Mouse (Mus musculus) stomach, embryonic 15.5 days (tissue): ENCODE data around the gene Satb2. TPM values are rescaled to one million over a fixed set of nuclear protein-coding genes. Genes with fewer than 3 reads are reported as not detected.

Source experiments
- ATAC-seq: fragments of 200-750 bp; cut with Nextera tagmentation; 2 replicates; pipeline ENCODE4 v1.8.0; 2017; ENCODE audit warnings: low read depth, moderate number of reproducible peaks, moderate TSS enrichment; ENCODE audit not compliant: insufficient read depth, low FRiP score
- H3K27ac ChIP-seq: fragments of 300-500 bp; sonication (generic); 2 replicates; pipeline ENCODE4 v1.5.1; 2015; ENCODE audit warnings: mild to moderate bottlenecking, inconsistent platforms
- H3K27me3 ChIP-seq: fragments of 300-500 bp; sonication (generic); replicated peaks from 2 replicates; pipeline ENCODE4 v1.6.1; 2015; ENCODE audit warnings: inconsistent platforms
- H3K36me3 ChIP-seq: fragments of 300-500 bp; sonication (generic); 2 replicates; pipeline ENCODE4 v1.6.1; 2015; ENCODE audit warnings: inconsistent platforms
- H3K4me1 ChIP-seq: fragments of 300-500 bp; sonication (generic); 2 replicates; pipeline ENCODE4 v1.6.1; 2015; ENCODE audit warnings: inconsistent platforms
- H3K4me2 ChIP-seq: fragments of 300-500 bp; sonication (generic); 2 replicates; pipeline ENCODE4 v1.6.1; 2015; ENCODE audit warnings: mild to moderate bottlenecking, inconsistent platforms
- H3K4me3 ChIP-seq: fragments of 300-500 bp; sonication (generic); replicated peaks from 2 replicates; pipeline ENCODE4 v1.5.1; 2015; ENCODE audit warnings: inconsistent platforms
- H3K9ac ChIP-seq: fragments of 300-500 bp; sonication (generic); 2 replicates; pipeline ENCODE4 v1.6.1; 2015; ENCODE audit warnings: inconsistent platforms
- H3K9me3 ChIP-seq: fragments of 300-500 bp; sonication (generic); 2 replicates; pipeline ENCODE4 v1.6.1; 2016; ENCODE audit warnings: inconsistent platforms
- WGBS: fragments of 180-500 bp; shearing (Covaris S2); methylation state at CpG from one replicate; pipeline ENCODE4 v1.1.7; 2015; 5-methylcytosine and 5-hydroxymethylcytosine counted together
- polyA plus RNA-seq: library from polyadenylated mRNA; unstranded; fragments of >200 nt; fragmentation: Nextera tagmentation; extraction: Ambion mirVana; gene quantifications from 2 replicates; pipeline ENCODE4 v1.2.1, GENCODE M21; 2015

Gene Satb2
- polyA plus RNA-seq, 1 experiment from 2014 or later, result 0.81 TPM

DNA sequence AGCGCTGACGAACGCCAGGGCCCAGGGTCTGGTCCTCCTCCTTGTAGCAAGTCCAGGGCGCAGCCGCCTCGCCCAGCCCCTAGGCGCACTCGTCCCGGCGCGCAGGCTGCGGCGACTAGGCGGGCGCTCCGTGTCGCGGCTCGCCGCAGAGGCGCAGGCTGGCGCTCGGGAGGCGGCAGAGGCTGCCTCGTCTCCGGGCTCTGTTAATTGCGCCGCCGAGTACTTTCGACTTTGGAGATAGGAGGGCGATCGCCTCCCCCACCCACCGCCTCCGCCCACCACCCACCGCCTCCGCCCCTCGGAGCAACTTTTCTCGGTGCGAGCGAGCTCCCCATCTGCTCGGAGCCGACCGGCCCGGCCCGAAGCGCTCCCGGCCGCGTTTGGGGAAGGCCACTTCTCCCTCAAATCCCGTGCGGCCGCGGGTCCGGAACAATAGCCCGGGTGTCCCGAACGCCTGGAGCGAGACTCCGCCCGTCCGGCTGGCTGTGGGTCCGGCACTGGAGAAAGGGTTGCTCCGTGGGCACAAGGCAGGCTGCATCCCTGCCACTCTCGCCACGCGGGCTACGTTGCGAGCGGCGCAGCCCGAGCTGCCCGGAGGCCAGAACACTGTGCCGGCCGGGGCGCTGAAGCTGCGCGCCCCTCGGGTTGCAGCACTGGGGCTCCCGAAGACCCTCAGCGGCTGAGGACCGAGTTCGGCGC is 6.0 kb downstream of the Satb2 start:
- H3K27me3 ChIP-seq, result peaks cover 50% of the 10 kb centered on the region
- H3K9ac ChIP-seq, result peak overlapping the region; percentile 66
- no peaks in the 10 kb centered on the region for H3K36me3 ChIP-seq
- WGBS, result under 1% methylated on average over 83 of the region's 83 CpGs
- peak overlapping the region; percentile 71 for H3K27ac ChIP-seq
- peaks cover 36% of the 10 kb centered on the region for H3K4me1 ChIP-seq
- peak overlapping the region; percentile 80 for H3K4me3 ChIP-seq
- peak; percentile 57 for ATAC-seq
- H3K4me2 ChIP-seq, result peak overlapping the region; percentile 99
- H3K9me3 ChIP-seq, result no peaks in the 10 kb centered on the region

DNA sequence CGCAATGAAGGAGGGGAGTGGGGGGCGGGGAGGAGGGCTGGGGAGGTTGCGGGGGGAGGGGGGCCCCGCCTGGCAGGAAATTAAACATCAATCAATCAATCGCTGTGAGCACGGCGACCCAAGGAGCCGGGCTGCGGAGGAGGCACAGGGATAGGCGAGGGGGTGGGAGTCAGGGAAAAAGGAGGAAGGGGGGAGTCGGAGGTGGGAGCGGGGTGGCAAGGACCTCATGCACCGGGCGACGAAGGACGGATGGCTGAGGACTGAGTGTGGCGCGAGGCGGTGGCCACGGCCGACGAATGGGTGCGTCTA is 6.6 kb downstream of the Satb2 start:
- Histone ChIP-seq H3K27me3 (peaks cover 44% of the 10 kb centered on the region), H3K9ac (peak overlapping the region; percentile 66; the same call in 1 of the 2 replicates), H3K4me2 (peak overlapping the region; percentile 99), H3K36me3 (no peaks in the 10 kb centered on the region), H3K27ac (0 out of 2 replicates have a peak overlapping the region, but pooled peaks have one; percentile 71), H3K4me3 (peak overlapping the region; percentile 80), H3K9me3 (no peaks in the 10 kb centered on the region), H3K4me1 (peaks cover 31% of the 10 kb centered on the region)
- ATAC-seq, result no peak; the same call in 1 of the 2 replicates
- 0% methylated on average over 22 of the region's 23 CpGs for WGBS

DNA sequence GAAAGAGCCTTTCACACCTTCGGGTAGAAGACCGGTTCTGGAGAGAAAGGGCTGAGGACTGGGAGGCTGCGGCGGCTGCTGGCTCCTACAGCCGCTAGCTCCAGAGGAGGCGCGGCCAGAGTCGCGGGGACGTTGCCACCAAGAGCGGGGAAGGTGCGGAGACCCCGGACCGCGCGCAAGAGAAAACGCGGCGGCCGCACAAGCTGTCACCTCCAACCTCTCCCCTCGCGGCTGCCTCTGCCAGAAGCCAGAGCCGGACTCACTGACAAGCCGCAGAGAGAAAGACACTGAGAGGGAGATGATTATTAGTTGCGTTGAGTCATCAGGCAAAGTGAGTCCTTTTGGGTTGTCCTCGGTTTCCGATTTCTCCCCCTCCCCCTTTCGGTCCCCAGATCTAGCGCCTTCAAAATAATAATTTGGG is 7.0 kb downstream of the Satb2 start:
- no peaks in the 10 kb centered on the region for H3K9me3 ChIP-seq
- H3K27ac ChIP-seq, result no peak overlapping the region
- H3K9ac ChIP-seq, result no peak overlapping the region
- WGBS, result under 1% methylated on average over 29 of the region's 29 CpGs
- no peak for ATAC-seq
- H3K4me3 ChIP-seq, result peak overlapping the region; percentile 80
- peaks cover 40% of the 10 kb centered on the region for H3K27me3 ChIP-seq
- H3K4me2 ChIP-seq, result peak overlapping the region; percentile 99
- H3K36me3 ChIP-seq, result no peaks in the 10 kb centered on the region
- H3K4me1 ChIP-seq, result peaks cover 28% of the 10 kb centered on the region

DNA sequence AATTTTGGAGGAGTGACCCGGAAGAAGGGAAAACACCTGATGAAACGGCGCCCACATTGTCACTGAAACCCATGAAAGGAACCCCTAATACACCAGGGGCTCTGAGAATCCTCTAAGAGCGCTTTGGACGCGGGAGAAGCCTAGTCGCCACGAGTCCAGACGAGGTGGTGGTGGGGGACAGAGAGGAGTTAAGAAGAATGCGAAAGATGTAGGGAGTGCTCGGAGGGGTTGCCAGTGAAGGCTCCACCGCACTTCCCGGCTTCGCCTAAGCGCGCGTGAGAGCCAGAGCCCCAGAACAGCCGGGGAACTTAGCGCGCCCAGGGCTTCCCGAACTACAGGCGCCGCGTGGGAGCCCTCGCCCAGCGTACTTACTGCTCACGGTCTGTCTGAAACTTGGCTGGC is 7.7 kb downstream of the Satb2 start:
- Histone ChIP-seq H3K36me3 (no peaks in the 10 kb centered on the region), H3K9ac (no peak overlapping the region), H3K9me3 (no peaks in the 10 kb centered on the region), H3K4me1 (peaks cover 28% of the 10 kb centered on the region), H3K27me3 (peaks cover 35% of the 10 kb centered on the region), H3K4me3 (peak overlapping the region; percentile 80), H3K27ac (no peak overlapping the region), H3K4me2 (peak overlapping the region; percentile 99)
- no peak for ATAC-seq
- WGBS, result 1% methylated on average over 27 of the region's 27 CpGs

DNA sequence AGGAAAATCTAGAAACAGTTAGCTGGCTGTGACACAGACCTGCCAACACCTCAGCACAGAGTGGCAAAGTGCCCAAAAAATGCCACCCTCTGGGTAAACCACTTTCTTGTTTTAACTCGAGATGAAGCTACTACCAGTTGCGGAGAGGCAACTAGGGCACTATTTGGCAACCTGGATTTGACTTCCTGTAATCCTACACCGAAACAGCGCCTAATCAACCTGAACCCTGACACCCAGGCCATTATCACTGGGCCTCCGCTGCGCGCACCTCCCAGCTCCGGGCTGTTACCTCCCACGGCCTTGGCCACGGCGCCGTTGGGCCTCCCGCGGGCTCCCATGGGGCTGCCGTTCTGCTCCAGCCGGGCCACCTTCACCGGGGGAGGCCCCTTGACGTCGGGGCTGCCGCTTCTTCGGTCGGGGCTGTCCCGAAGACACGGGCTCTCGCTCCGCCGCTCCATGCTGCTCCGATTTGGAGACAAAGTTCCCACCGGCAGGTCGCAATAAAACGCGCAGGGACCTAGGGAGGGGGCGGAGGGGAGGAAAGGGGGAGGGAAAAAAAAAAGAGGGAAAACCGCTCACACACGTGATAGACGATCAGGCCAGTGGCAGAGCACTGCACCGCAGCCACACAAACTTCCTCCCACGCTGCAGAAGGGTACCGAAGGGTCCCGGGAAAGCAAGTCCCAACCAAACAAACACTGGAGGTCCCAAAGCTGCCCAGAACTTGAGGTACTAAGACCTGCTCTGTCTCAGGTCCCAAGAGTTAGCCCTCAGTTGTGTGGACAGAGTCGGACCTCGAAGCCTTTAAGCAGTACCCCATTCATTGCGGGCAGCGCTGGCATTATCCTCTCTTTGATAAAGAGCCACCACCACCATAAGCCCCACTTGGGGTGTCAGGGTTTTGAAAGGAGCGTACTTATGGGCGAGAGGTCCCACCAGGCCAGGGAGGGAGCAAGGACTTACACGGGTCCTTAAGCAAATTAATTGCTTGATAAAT is 8.8 kb downstream of the Satb2 start:
- Histone ChIP-seq H3K4me1 (peaks cover 25% of the 10 kb centered on the region), H3K27me3 (peaks cover 35% of the 10 kb centered on the region), H3K4me3 (peak overlapping the region; percentile 80), H3K9me3 (no peaks in the 10 kb centered on the region), H3K36me3 (no peaks in the 10 kb centered on the region), H3K4me2 (peak overlapping the region; percentile 62), H3K27ac (no peak overlapping the region), H3K9ac (no peak overlapping the region)
- no peak for ATAC-seq
- 3% methylated on average over 47 of the region's 47 CpGs for WGBS

DNA sequence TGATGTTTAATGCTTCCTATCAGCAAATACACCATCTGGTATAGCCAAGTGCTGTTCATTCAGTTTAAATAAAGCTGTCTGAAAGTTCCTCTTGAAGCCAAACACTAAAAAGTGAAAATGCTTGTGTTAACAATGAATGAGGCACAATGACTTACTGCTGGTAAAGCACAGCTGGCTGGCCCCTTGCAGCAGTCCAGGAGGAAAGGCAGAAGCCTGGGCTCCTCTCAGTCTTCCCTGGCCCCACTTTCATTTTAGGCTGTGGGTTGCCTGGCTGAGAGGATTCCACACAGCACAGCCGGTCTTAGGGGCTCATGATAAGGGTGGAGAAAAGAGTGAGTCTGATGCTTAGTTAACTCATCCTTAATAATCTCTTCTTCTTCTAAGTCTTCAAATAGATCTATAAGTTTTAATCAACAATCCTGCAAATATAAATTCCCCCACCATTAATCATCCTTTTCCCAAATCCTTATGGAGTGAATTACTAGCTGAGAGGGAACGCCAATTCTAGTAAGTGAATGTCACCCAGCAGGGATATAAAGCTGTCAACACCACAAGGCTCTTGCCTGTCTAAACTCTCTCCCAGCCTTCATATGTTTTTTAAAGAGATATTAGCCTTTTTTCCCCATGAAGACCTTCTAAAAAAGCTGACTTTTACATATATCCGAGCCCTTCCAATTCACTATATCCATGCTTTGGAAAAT is 12.4 kb downstream of the Satb2 start:
- Histone ChIP-seq H3K9me3 (no peaks in the 10 kb centered on the region), H3K9ac (no peak overlapping the region), H3K27ac (no peak overlapping the region), H3K4me3 (no peak overlapping the region), H3K4me2 (no peak overlapping the region), H3K36me3 (no peaks in the 10 kb centered on the region), H3K4me1 (peaks cover 10% of the 10 kb centered on the region), H3K27me3 (peaks cover 27% of the 10 kb centered on the region)
- WGBS, result 64% methylated on average over 3 of the region's 3 CpGs
- ATAC-seq, result no peak

DNA sequence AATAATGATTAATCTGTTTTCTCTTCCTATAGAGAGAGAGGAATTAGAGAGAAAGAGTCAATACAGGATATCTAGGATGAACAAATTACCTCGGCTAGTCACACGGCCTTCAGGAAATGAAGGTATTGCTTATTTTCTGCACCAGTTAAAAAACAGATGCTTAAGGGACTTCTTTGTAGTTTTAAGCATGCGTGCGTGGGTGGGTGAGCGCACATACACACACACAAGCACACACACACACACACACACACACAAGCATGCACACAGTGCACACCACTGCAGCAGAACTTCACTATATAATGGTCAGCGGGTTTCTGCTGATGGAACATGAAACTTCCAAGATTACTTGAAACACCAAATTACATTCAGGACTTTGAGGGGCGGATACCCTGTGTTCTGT is 14.0 kb downstream of the Satb2 start:
- Histone ChIP-seq H3K4me3 (no peak overlapping the region), H3K36me3 (no peaks in the 10 kb centered on the region), H3K4me1 (peaks cover 2% of the 10 kb centered on the region; the same call in 1 of the 2 replicates), H3K27ac (no peak overlapping the region), H3K9me3 (no peaks in the 10 kb centered on the region), H3K27me3 (peaks cover 13% of the 10 kb centered on the region), H3K9ac (no peak overlapping the region), H3K4me2 (no peak overlapping the region)
- ATAC-seq, result no peak
- 86% methylated on average over 7 of the region's 7 CpGs for WGBS

DNA sequence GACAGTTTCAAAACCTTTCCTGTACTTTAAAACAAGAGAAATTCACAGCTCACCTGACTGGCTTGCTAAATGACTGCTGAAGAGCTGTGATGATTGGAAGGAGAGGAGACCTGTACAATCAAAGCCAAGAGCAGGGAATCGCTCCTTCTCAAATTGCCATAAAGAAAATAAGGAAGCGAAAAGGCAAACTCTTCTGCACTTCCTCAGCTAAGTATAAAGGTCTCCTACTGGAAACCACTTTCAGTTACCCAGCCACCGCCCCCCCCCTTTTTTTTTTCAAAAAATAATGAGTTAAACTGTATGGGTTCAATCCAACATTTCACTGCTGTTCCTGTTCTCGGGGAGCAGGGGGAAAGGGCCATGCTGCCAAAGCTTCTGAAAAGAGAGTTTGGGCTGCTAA is 15.2 kb downstream of the Satb2 start:
- Histone ChIP-seq H3K4me3 (no peak overlapping the region), H3K36me3 (no peaks in the 10 kb centered on the region), H3K4me1 (no peaks in the 10 kb centered on the region), H3K27me3 (0 out of 2 replicates have a peak, but pooled peaks cover 1% of the 10 kb centered on the region), H3K9ac (no peak overlapping the region), H3K9me3 (no peaks in the 10 kb centered on the region), H3K27ac (no peak overlapping the region), H3K4me2 (no peak overlapping the region)
- 69% methylated on average over 4 of the region's 4 CpGs for WGBS
- no peak for ATAC-seq

DNA sequence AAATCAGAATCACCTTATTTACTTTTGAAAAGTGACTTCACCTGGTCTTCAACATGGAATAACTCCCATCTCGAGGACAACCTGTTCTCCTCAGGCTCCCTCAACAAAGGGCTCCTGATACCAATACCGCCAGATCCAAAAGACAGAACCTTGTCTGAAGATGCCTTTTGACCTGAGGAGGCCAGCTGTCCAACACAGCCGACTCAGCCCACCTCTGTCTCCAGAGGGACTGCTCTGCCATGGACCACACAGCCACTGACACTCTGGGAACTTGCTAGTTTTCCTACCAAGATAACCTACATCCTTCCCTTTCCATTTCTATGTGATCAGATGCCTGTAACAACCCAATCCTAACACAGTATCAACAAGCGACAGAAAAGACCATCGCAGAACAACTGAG is 19.5 kb downstream of the Satb2 start:
- 78% methylated on average over 5 of the region's 5 CpGs for WGBS
- no peak overlapping the region for H3K27ac ChIP-seq
- H3K4me1 ChIP-seq, result no peaks in the 10 kb centered on the region
- H3K4me3 ChIP-seq, result no peak overlapping the region
- no peak overlapping the region for H3K9ac ChIP-seq
- H3K9me3 ChIP-seq, result no peaks in the 10 kb centered on the region
- no peak overlapping the region for H3K4me2 ChIP-seq
- no peaks in the 10 kb centered on the region for H3K27me3 ChIP-seq
- ATAC-seq, result no peak
- H3K36me3 ChIP-seq, result no peaks in the 10 kb centered on the region

DNA sequence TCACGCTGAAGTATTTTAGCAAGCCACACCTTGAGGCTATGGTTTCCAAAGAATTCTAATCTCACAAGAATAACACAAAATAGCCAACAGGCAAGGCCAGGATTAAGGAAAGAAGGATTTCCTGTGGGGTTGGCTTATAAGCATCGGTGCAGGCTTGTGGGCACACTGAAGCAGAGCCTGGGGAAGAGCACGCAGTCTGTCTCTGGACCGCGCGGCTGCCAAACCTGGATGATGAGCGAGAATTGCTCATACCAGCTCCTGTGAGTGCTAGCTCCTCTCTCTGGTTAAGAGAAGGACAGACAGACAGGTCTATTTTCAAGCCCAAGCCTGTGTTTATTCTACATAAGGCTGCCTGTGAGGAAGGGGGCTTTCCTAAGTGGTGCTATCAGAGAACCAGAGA is 20.5 kb downstream of the Satb2 start:
- ATAC-seq, result no peak
- H3K9me3 ChIP-seq, result no peaks in the 10 kb centered on the region
- 78% methylated on average over 7 of the region's 7 CpGs for WGBS
- H3K27ac ChIP-seq, result no peak overlapping the region
- no peak overlapping the region for H3K9ac ChIP-seq
- no peaks in the 10 kb centered on the region for H3K27me3 ChIP-seq
- no peak overlapping the region for H3K4me3 ChIP-seq
- no peak overlapping the region for H3K4me2 ChIP-seq
- no peaks in the 10 kb centered on the region for H3K36me3 ChIP-seq
- no peaks in the 10 kb centered on the region for H3K4me1 ChIP-seq

DNA sequence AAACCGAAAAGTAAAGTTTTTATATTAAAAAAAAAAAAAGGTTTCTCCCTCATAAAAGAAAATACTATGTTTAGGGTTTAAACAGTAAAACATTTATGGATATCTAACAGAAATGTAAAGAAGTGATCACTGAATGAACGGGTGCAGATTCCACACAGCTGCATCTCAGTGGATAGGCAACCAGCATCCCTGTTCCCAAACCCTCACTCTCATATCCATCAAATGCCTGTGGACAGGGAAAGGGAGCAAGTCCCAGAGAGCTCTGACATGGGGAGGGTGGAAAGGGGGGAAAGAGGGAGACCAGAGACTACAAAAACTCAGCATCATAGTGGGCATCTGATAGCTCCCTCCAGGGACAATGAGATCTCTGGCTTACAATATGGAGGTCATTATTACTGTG is 21.6 kb downstream of the Satb2 start:
- H3K36me3 ChIP-seq, result no peaks in the 10 kb centered on the region
- no peak overlapping the region for H3K4me3 ChIP-seq
- no peaks in the 10 kb centered on the region for H3K4me1 ChIP-seq
- H3K9ac ChIP-seq, result no peak overlapping the region
- ATAC-seq, result no peak
- 86% methylated on average over 2 of the region's 2 CpGs for WGBS
- no peak overlapping the region for H3K27ac ChIP-seq
- H3K9me3 ChIP-seq, result no peaks in the 10 kb centered on the region
- no peaks in the 10 kb centered on the region for H3K27me3 ChIP-seq
- no peak overlapping the region for H3K4me2 ChIP-seq

DNA sequence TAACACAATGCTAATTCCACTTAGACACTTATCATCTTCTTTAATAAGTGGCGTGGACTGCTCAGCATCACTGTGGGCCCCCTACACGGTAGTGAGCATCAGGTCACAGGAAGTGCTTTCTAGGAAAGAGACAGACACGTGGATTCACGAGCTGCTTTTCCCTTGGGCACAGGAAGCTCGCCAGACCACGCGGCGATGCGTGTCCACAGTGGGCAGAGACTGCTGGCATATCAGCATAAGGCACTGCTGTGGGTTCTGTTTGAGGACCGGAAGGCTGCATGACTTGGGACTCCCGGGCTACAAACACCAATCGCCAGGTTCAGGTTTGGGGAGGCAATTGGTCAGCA is 22.7 kb downstream of the Satb2 start:
- Histone ChIP-seq H3K9me3 (no peaks in the 10 kb centered on the region), H3K27ac (no peak overlapping the region), H3K4me1 (no peaks in the 10 kb centered on the region), H3K9ac (no peak overlapping the region), H3K36me3 (no peaks in the 10 kb centered on the region), H3K27me3 (no peaks in the 10 kb centered on the region), H3K4me3 (no peak overlapping the region), H3K4me2 (no peak overlapping the region)
- no peak for ATAC-seq
- 67% methylated on average over 12 of the region's 12 CpGs for WGBS
